Mouse (Mus musculus): Measurements from ENCODE around the gene Jpt1. TPM values are rescaled to one million over a fixed set of nuclear protein-coding genes. Genes with fewer than 3 reads are reported as not detected.
A peak's percentile ranks its signal among the peaks of the same experiment; 100 is the strongest.
"Not testable (repeated sequence)": the region's sequence is repeated elsewhere in the genome, so short reads cannot be mapped to it uniquely, and the experiment has no call there.

The Jpt1 gene
- polyA plus RNA-seq, 1 experiment from 2014 or later, result 990 TPM

GRCm38 (mm10) chr11:115508061-115508460, 6.1 kb downstream of the Jpt1 start:
- DNase-seq (ENCODE audit: low spot score), result no peak
- ATAC-seq (ENCODE audit: low FRiP score), result no peak

GRCm38 (mm10) chr11:115506586-115506985, 7.6 kb downstream of the Jpt1 start:
- peaks cover 6% of the 10 kb centered on the region; the same call in 1 of the 2 replicates for H3K36me3 ChIP-seq (ENCODE audit: control insufficient read depth, insufficient read depth, low read length)
- ATAC-seq (ENCODE audit: low FRiP score), result no peak

More at GRCm38 (mm10) chr11:115508061-115508460, 6.1 kb downstream of the Jpt1 start:
- no peak overlapping the region for H3K9ac ChIP-seq (ENCODE audit: low read depth, low read length)
- H3K36me3 ChIP-seq (ENCODE audit: control insufficient read depth, insufficient read depth, low read length), result peaks cover under 1% of the 10 kb centered on the region; the same call in 1 of the 2 replicates
- H3K4me2 ChIP-seq (replicated peaks; ENCODE audit: low read depth, low read length), result no peak overlapping the region
- H3K27me3 ChIP-seq (ENCODE audit: control insufficient read depth, insufficient read depth, low read length), result no peaks in the 10 kb centered on the region
- no peak overlapping the region for H3K27ac ChIP-seq (ENCODE audit: low read depth, low read length)
- WGBS, result 86% methylated on average over 2 of the region's 2 CpGs
- H3K9me3 ChIP-seq (ENCODE audit: control insufficient read depth, low read length), result no peaks in the 10 kb centered on the region
- no peak overlapping the region for H3K4me3 ChIP-seq (ENCODE audit: low read depth, low read length)
- peaks cover 18% of the 10 kb centered on the region; the same call in 1 of the 2 replicates for H3K4me1 ChIP-seq (replicated peaks; ENCODE audit: control insufficient read depth, insufficient read depth, low read length)

GRCm38 (mm10) chr11:115502636-115503035, 11.6 kb downstream of the Jpt1 start:
- Histone ChIP-seq H3K4me3 (ENCODE audit: low read depth, low read length) (no peak overlapping the region), H3K27ac (ENCODE audit: low read depth, low read length) (no peak overlapping the region), H3K36me3 (ENCODE audit: control insufficient read depth, insufficient read depth, low read length) (peaks cover 17% of the 10 kb centered on the region), H3K27me3 (ENCODE audit: control insufficient read depth, insufficient read depth, low read length) (no peaks in the 10 kb centered on the region), H3K4me1 (replicated peaks; ENCODE audit: control insufficient read depth, insufficient read depth, low read length) (no peaks in the 10 kb centered on the region), H3K4me2 (replicated peaks; ENCODE audit: low read depth, low read length) (no peak overlapping the region), H3K9me3 (ENCODE audit: control insufficient read depth, low read length) (no peaks in the 10 kb centered on the region), H3K9ac (ENCODE audit: low read depth, low read length) (no peak overlapping the region)
- 96% methylated on average over 6 of the region's 6 CpGs for WGBS
- ATAC-seq (ENCODE audit: low FRiP score) (no peak), DNase-seq (ENCODE audit: low spot score) (no peak)

More at GRCm38 (mm10) chr11:115506586-115506985, 7.6 kb downstream of the Jpt1 start:
- WGBS, result 75% methylated on average over 3 of the region's 3 CpGs
- Histone ChIP-seq H3K4me2 (replicated peaks; ENCODE audit: low read depth, low read length) (no peak overlapping the region), H3K27ac (ENCODE audit: low read depth, low read length) (no peak overlapping the region), H3K4me1 (replicated peaks; ENCODE audit: control insufficient read depth, insufficient read depth, low read length) (peaks cover 17% of the 10 kb centered on the region; the same call in 1 of the 2 replicates), H3K4me3 (ENCODE audit: low read depth, low read length) (no peak overlapping the region), H3K9ac (ENCODE audit: low read depth, low read length) (no peak overlapping the region), H3K27me3 (ENCODE audit: control insufficient read depth, insufficient read depth, low read length) (no peaks in the 10 kb centered on the region), H3K9me3 (ENCODE audit: control insufficient read depth, low read length) (no peaks in the 10 kb centered on the region)
- DNase-seq (ENCODE audit: low spot score), result no peak

- not testable (repeated sequence) for H3K27ac ChIP-seq (ENCODE audit: low read depth, low read length); H3K9ac ChIP-seq (ENCODE audit: low read depth, low read length); H3K4me2 ChIP-seq (replicated peaks; ENCODE audit: low read depth, low read length); H3K27me3 ChIP-seq (ENCODE audit: control insufficient read depth, insufficient read depth, low read length); DNase-seq (ENCODE audit: low spot score); ATAC-seq (ENCODE audit: low FRiP score); H3K9me3 ChIP-seq (ENCODE audit: control insufficient read depth, low read length); H3K4me3 ChIP-seq (ENCODE audit: low read depth, low read length); H3K4me1 ChIP-seq (replicated peaks; ENCODE audit: control insufficient read depth, insufficient read depth, low read length)
- 89% methylated on average over 9 of the region's 9 CpGs for WGBS
- H3K36me3 ChIP-seq (ENCODE audit: control insufficient read depth, insufficient read depth, low read length), result peaks cover 13% of the 10 kb centered on the region; the same call in 1 of the 2 replicates
Measured at GRCm38 (mm10) chr11:115496559-115496958, 17.6 kb downstream of the Jpt1 start.

- H3K9ac ChIP-seq (ENCODE audit: low read depth, low read length), result no peak overlapping the region
- no peak overlapping the region for H3K27ac ChIP-seq (ENCODE audit: low read depth, low read length)
- no peaks in the 10 kb centered on the region; the same call in 1 of the 2 replicates for H3K4me1 ChIP-seq (replicated peaks; ENCODE audit: control insufficient read depth, insufficient read depth, low read length)
- H3K4me3 ChIP-seq (ENCODE audit: low read depth, low read length), result no peak overlapping the region
- H3K27me3 ChIP-seq (ENCODE audit: control insufficient read depth, insufficient read depth, low read length), result no peaks in the 10 kb centered on the region
- WGBS, result 42% methylated on average over 6 of the region's 6 CpGs
- peak overlapping the region; percentile 83 for H3K4me2 ChIP-seq (replicated peaks; ENCODE audit: low read depth, low read length)
- no peak for DNase-seq (ENCODE audit: low spot score)
- no peak for ATAC-seq (ENCODE audit: low FRiP score)
- no peaks in the 10 kb centered on the region for H3K9me3 ChIP-seq (ENCODE audit: control insufficient read depth, low read length)
- no peaks in the 10 kb centered on the region for H3K36me3 ChIP-seq (ENCODE audit: control insufficient read depth, insufficient read depth, low read length)
Measured at GRCm38 (mm10) chr11:115492387-115492786, 21.8 kb downstream of the Jpt1 start.

- Histone ChIP-seq H3K4me2 (replicated peaks; ENCODE audit: low read depth, low read length) (peak within 1 kb of the TSS; percentile 83), H3K9ac (ENCODE audit: low read depth, low read length) (peak within 1 kb of the TSS; percentile 75), H3K4me3 (ENCODE audit: low read depth, low read length) (peak within 1 kb of the TSS; percentile 72), H3K9me3 (ENCODE audit: control insufficient read depth, low read length) (no peaks in the 10 kb centered on the region), H3K36me3 (ENCODE audit: control insufficient read depth, insufficient read depth, low read length) (no peaks in the 10 kb centered on the region), H3K27ac (ENCODE audit: low read depth, low read length) (peak within 1 kb of the TSS; percentile 74), H3K27me3 (ENCODE audit: control insufficient read depth, insufficient read depth, low read length) (no peaks in the 10 kb centered on the region), H3K4me1 (replicated peaks; ENCODE audit: control insufficient read depth, insufficient read depth, low read length) (no peaks in the 10 kb centered on the region; the same call in 1 of the 2 replicates)
- ATAC-seq (ENCODE audit: low FRiP score) (peak; percentile 89), DNase-seq (ENCODE audit: low spot score) (peak; percentile 83)
- 1% methylated on average over 43 of the region's 43 CpGs for WGBS
Measured at GRCm38 (mm10) chr11:115491356-115492083, 22.7 kb downstream of the Jpt1 start, which contains the start of gene Nt5c. Gene Nt5c, minus strand, starts transcription at chr11:115491862.

GRCm38 (mm10) chr11:115490441-115491355, 23.5 kb downstream of the Jpt1 start:
- H3K9me3 ChIP-seq (ENCODE audit: control insufficient read depth, low read length), result no peaks in the 10 kb centered on the region
- peak overlapping the region; percentile 72 for H3K4me3 ChIP-seq (ENCODE audit: low read depth, low read length)
- peak overlapping the region; percentile 75 for H3K9ac ChIP-seq (ENCODE audit: low read depth, low read length)
- H3K4me2 ChIP-seq (replicated peaks; ENCODE audit: low read depth, low read length), result peak overlapping the region; percentile 83
- DNase-seq (ENCODE audit: low spot score) (peak; percentile 29), ATAC-seq (ENCODE audit: low FRiP score) (no peak; the same call in 1 of the 2 replicates)
- WGBS, result 27% methylated on average over 25 of the region's 25 CpGs
- no peak overlapping the region for H3K27ac ChIP-seq (ENCODE audit: low read depth, low read length)
- no peaks in the 10 kb centered on the region; the same call in 1 of the 2 replicates for H3K4me1 ChIP-seq (replicated peaks; ENCODE audit: control insufficient read depth, insufficient read depth, low read length)
- no peaks in the 10 kb centered on the region for H3K36me3 ChIP-seq (ENCODE audit: control insufficient read depth, insufficient read depth, low read length)
- H3K27me3 ChIP-seq (ENCODE audit: control insufficient read depth, insufficient read depth, low read length), result no peaks in the 10 kb centered on the region

GRCm38 (mm10) chr11:115488551-115489104, 25.6 kb downstream of the Jpt1 start:
- no peak overlapping the region for H3K9ac ChIP-seq (ENCODE audit: low read depth, low read length)
- no peak overlapping the region for H3K4me3 ChIP-seq (ENCODE audit: low read depth, low read length)
- H3K36me3 ChIP-seq (ENCODE audit: control insufficient read depth, insufficient read depth, low read length), result no peaks in the 10 kb centered on the region
- peaks cover 6% of the 10 kb centered on the region for H3K4me1 ChIP-seq (replicated peaks; ENCODE audit: control insufficient read depth, insufficient read depth, low read length)
- ATAC-seq (ENCODE audit: low FRiP score) (no peak), DNase-seq (ENCODE audit: low spot score) (no peak)
- H3K4me2 ChIP-seq (replicated peaks; ENCODE audit: low read depth, low read length), result no peak overlapping the region
- 89% methylated on average over 19 of the region's 19 CpGs for WGBS
- H3K27ac ChIP-seq (ENCODE audit: low read depth, low read length), result no peak overlapping the region
- H3K9me3 ChIP-seq (ENCODE audit: control insufficient read depth, low read length), result no peaks in the 10 kb centered on the region
- H3K27me3 ChIP-seq (ENCODE audit: control insufficient read depth, insufficient read depth, low read length), result no peaks in the 10 kb centered on the region

All from hindbrain, embryonic 11.5 days (tissue).